Mouse (Mus musculus) CD4-positive helper T cell, adult 2 months (primary cell): ENCODE data around the gene Pogz.
A peak's percentile ranks its signal among the peaks of the same experiment; 100 is the strongest.
"Not testable (repeated sequence)": the region's sequence is repeated elsewhere in the genome, so short reads cannot be mapped to it uniquely, and the experiment has no call there.

Experiments
- DNase-seq: peaks from one replicate; pipeline ENCODE4 v3.0.0-alpha.2; 2012; ENCODE audit warnings: low read depth, missing footprints, low spot score

The Pogz gene

DNA sequence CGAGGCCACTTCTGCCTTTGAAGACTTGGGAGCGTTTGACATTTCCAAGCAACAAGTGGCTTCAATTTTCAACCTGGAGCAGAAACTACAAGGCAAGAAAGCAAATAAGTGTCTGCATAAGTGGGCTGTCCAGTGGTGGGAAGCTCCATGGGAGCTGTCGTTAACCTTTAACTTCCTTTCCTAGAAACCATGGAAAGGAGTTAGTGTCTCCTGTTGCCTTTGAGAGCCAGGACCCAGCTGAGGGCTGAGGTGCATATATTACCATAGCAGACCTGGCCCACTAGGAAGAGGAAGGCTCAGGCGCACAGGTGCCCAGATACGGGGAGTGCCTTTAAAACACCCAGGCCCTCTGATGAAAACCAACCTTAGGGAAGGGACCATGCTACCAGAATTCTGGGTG lies 4.7 kb upstream of the Pogz start:
- no peak for DNase-seq

DNA sequence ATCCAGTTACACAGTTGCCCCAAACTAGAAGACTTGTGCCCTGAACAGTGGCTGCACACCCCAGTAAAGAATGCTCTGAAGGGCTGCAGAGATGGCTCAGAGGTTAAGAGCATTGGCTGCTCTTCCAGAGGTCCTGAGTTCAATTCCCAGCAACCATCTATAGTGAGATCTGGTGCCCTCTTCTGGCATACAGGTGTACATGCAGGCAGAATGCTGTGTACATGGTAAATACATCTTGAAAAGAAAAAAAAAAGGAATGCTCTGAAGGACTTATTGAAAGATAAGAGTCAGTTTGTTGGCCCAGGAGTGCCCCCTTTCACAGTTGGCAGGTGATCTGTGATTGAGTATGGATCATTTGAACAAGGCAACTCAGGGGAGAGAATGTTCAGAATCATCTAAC lies 4.0 kb upstream of the Pogz start:
- DNase-seq, result no peak

DNA sequence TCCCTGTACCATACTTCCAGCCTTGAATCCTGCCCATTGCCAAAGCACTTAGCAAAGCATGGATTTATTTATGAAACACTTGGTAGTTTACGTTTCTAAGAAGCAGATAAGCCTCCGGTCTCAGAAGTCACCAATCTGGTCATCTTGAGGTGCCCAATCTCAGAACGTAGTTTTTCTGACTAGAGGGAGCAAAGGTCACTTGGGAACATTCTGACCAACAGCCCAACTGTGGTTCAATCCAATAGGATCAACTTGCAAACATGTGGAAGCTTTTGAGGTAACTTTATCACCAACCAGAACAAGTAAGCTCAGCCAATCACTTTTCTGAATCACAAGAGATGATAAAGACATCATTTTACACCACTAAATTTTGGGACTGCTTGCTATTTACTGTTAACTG lies 2.0 kb upstream of the Pogz start:
- no peak for DNase-seq

DNA sequence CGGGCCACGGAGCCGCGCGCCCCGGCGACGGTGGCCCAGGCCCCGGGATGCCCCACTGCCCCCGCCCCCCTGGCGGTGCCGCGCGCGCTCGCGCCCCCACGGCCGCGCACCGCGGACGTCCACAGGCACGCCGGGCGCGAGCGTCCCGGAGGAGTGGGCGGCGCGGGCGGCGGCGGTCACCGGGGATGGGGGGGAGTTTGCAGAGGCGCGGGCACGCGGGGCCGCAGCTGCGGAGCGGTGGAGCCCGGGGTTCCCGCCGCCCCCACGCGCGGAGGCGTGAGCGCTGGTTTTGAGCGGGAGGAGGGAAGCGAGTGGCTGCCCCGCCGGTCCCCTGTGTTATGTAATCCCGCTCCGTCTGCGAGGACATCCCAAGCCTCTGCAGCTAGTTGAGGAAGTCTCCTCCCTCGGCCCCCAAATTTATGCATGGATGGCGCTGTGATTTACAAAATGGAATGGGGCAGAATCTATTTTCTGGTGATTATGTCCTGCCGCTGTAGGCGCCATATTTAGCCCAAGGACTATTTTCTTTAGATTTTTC lies 661 bp downstream of the Pogz start:
- DNase-seq, result peak; percentile 89

DNA sequence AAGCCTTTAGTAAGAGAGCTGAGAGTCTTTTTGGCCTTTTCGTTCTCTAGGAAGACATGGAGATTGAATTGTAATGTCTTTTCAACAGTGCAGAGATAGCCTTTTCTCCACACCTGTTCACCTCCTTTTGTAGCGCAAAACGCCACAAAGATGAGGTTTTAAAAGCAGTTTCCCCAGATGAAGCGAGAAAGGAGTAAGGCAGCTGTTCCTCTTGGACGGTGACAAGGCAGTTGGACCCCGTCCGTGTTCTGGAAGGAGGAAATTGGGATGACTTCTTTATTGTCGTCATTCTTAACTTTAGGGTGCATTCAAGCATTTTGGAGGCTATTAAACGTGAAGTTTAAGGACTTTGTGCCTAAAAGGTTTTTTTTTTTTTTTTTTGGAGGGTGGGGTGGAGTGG lies 1.3 kb downstream of the Pogz start:
- no peak for DNase-seq

DNA sequence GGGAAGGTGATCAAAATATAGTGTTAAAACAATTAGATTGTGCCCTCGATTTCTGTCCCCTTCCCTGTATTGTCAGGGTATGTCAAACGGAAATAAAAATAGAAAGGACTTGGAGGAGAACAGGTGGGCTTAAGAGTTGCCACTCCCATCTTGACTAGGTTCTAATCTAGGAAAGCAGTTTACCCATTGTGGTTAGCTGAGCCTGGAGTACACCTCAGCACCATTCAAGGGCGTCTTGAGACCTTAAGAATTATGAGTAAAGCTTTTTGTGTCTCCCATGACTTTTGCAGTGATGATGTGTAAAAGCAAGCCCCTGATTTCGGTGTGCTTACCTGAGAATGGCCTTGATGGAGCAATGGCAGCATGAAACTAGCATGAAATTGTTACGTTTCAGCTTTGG lies 1.7 kb downstream of the Pogz start:
- DNase-seq, result no peak

DNA sequence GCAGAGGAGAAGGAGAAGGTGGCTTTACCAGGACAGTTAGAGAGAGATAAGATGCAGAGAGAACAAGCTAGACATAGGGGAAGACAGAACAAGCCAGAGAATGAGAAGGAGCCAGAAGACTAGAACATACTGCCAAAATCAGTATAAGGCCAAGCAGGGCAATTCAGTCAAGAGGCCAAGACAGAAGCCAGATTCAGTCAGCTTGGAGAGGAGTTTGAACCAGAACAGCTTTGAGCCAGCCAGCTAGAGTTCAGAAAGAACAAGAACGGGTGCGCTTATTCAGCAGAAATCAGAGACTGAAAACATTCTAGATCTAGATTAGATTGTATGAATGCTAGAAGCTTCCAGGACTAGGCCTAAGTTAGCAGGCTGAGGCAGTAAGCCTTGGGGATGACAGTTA lies 10.0 kb downstream of the Pogz start:
- no peak for DNase-seq

DNA sequence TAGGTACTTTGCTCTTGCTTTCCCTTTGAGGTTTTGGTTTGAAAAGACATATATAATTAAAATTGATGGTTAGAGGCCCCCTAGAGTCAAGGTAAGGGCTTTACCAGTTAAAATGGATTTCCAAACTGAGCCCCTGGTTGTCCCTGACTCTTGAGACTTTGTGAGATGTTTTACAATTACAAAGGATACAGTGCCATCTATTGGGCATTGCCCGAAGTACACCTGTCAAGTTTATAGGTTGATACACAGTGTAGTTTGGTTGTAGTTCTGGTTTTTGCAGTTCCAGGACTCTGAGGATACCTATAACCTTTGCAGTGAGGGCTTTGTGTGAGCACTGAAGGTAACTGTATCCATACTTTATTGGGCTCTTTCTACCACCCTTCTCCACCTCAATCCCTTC lies 12.0 kb downstream of the Pogz start:
- DNase-seq, result peak; percentile 74

DNA sequence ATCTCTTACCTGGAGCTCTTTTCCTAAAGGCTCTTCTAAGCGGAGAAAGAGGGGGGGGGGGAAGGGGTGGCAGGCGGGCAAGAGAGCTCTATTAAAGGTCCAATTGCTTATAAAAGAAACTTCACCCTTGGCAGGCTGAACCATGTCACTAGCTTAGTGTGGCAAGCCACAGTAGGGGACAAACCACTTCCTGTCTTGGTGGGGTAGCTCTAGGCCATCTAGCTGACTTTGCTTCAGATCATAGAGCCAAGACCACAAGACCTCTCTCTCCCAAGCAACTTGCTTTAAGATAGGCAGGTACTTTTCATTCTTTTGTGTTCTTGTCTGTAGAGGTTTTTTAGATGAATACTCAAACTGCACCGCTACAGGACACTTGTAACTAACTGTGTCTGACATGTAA lies 14.4 kb downstream of the Pogz start:
- DNase-seq, result peak; percentile 67

DNA sequence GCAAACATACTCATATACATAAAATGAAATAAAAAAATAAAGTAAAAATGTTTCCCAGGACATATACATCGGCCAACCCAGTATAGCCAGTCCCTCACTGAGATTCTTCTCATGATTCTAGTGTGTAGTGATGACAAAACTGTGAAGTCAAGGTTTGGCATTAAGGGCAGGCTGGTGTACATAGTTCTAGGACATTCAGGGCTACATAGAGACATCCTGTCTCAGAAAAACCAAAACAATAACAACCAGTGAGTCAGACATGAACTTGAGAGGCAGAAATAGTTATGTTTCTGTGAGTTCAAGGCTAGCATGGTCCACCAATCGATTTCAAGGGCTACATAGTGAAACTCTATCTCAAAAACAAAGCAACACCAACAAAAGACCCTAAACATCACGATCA lies 14.8 kb downstream of the Pogz start:
- DNase-seq, result no peak

DNA sequence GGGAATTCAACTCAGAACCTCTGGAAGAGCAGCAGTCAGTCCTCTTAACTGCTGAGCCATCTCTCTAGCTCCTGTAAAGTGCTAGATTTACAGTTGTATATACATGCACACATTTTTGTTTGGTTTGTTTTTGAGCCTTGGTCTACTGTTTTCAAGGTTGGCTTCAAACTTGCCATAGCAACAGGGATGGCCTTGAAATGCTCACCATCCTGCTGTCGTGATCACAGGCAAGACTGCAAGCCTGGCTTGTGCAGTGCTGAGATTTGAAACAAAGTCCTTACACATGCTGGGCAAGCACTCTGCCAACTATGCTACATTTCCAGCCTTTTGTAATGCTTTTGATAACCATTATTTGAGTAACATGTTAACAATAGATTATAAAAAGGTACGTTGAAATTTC lies 22.1 kb downstream of the Pogz start:
- DNase-seq, result no peak

DNA sequence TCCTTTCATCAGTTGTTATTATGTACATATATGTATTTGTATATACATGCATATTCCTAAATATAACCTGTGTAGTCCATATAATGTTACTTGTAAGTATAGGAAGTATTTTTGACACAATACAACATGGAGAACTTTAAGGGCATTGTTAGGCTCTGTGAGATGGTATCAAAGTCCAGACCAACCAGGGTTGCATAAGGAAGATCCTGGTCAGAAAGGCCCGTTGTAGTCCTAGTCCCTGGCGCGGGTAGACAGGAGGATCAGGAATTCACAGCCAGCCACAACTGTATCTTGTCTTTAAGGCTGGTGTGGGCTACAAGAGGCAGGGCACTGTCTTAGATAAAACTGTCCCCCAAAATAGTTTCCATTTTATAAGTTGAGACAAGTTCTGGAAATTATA lies 31.6 kb downstream of the Pogz start:
- no peak for DNase-seq

DNA sequence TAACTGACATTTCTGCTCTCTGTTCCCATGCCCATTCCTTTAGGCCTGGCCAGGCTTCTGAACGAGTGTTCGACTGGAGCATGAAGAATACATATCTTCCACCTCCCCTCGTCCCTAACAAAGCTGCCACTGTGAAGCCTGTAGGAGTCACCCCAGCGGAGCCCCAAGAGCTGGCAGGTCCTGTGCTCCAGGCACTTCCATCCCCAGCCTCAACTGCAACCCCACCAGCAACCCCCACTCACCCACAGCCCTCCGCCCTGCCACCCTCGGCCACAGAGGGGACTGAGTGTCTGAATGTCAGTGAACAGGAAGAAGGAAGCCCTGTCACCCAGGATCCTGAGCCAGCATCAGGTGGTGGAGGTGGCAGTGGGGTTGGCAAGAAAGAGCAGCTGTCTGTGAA lies 41.3 kb downstream of the Pogz start:
- DNase-seq, result no peak

DNA sequence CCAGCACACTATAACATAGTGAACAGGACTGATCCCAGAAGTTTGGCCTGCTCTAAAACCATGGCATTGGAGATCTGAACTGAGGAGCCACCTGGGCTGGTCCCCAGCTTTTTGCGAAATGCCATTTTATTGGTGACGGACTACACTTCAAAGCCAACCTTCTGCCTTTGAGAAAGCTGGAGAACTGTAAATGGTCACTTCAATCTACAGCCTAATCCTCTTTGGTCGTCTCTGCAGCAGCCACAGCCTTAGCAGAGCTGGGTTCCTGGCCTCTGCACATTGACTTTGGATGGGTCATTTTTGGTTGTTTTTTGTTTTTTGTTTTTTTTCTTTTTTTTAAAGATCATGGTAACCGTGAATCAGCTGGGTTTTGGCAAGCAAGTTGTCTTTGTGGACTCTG lies 44.5 kb downstream of the Pogz start:
- DNase-seq, result no peak

DNA sequence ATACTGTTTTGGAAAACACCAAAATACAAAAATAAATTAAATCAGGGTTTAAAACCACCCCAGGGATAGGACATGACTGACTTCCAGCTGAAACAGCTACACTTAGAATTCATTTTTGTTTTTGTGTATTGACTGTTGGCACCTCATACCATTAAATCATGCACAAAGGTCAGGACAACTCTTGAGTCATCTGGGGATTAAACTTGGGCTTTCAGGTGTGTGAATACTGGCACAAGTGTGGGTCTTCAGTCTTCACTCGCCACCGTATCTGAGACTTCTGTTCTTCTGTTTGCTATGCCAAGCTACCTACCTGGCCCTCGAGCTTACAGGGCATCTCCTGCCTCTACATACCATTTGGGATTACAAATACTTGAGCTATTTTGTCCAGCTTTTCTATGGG lies 45.2 kb downstream of the Pogz start:
- no peak for DNase-seq

DNA sequence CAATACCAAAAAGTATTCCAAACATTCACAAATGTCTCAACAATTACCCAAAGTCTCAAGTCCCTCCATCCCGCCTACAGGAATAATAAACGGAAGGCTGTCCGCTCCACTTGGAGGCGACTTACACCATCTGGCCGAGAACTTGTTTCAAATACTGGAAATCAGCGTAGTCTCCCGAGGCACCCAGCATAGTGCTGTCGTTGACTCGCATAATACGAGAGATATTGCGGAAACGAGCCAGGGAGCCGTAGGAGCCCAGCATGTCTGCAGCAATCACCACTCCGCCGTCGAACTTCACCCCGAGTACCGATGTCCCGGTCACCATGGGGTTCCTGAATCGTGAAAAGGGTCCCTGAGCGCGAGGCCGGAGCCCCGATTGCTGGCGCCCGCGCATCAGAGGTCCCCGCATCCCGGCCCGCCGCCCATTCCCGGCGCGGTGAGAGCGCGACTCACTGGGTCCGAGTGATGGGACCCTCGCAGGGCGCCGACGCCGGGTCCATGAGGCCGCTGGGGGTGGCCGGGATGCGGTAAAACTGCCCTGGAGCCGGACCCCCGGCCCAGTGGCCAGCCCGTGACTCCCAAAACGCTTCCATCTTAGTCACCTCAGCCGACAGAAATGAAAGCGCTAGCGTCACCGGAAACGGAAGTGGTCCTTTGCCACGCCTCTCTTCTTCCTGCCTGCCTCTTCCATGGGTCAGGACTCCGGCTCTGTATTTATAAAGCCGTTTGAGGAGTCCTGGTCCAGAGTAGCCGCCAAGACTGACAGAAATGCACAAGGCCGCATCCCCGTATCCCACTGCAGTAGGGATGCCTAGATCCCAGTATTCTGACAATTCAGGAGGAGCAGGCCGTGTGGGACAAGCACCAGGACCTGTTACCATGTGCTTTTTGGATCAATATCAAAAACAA lies 49.2 kb downstream of the Pogz start, which contains the start of gene Psmb4:
Psmb4 (minus strand) TSS at position 646 of the 909 bp plus-strand sequence.
- peak; percentile 90 for DNase-seq

DNA sequence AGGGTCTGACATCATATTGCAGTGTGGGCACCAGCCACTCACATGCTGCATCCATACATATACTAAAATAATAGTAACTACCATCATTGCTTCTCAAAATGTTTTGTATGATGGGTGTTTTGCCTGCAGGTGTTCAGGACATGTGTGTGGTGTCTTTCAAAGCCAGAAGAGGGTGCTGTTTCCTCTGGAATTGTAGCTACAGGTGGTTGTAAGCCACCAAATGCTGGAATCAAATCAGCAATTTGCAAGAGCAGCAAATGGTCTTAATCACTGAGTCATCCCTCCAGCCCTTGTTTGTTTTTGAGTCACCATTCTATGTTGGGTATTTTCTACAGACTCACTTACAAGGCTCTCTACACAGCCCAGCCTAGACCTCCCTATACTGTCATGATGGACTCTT lies 51.2 kb downstream of the Pogz start:
- peak; percentile 31 for DNase-seq

DNA sequence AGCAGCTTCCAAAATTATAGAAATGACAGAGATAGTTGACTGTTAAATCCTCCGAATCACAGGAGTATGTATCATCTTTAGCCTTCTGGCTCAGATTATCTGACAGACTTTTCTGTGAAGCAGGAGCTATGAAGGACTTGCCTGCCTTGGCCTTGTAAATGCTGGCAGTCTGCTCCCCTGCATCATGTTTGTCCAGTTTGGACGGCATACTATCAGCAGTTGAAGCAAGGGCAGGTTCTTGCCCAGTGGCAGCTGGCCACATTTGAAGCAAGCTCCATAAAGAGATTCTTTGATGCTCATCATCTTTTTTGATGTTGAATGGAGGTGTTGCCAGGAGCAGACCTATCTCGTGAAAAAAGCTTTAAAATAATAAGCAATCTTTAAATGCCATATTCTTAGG lies 56.7 kb downstream of the Pogz start:
- no peak for DNase-seq

DNA sequence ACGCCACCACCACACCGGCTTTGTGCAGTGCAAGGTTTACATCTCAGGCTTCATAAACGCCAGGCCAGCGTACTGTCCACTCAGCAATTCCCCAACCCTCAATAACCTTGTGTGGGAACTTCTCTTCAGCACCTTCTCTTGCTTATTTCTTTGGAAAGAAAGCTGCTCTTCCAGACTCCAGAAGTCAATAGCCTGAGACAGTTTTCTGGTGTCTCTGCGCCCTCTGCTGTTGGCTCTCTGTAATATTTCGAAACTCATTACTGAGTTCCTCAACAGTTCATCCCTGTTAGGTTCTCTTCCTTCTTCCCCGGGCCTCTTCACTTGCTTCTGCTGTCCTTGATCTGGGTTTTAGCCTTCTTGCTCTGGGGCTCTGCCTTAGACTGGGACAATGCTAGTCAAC lies 65.4 kb downstream of the Pogz start:
- peak; percentile 38 for DNase-seq

DNA sequence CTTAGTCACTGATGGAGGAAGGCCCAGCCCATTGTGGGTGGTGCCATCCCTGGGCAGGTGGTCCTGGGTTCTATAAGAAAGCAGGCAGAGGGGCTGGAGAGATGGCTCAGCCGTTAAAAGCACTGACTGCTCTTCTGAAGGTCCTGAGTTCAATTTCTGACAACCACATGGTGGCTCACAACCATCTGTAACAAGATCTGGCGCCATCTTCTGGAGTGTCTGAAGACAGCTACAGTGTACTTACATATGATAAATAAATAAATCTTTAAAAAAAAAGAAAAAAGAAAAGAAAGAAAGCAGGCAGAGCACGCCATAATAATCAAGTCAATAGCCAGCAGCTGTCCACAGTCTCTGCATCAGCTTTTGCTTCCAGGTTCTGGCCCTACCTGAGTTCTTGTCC lies 67.4 kb downstream of the Pogz start:
- not testable (repeated sequence) for DNase-seq

DNA sequence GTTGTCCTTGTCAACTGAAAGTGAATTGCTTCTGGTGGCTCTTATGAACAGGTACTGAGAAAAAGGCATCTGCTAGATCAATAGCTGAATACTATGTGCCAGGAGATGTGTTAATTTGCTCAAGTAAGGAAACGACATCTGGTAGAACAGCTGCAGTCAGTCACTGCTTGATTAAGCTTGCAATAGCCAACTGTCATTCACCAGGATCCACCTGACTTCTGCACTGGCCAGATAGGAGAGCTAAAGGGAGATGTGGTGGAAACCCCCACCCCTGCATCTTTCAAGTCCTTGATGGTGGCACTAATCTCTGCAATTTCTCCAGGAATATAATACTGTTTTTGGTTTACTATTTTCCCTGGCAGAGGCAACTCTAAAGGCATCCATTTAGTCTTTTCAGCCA lies 69.1 kb downstream of the Pogz start:
- no peak for DNase-seq

DNA sequence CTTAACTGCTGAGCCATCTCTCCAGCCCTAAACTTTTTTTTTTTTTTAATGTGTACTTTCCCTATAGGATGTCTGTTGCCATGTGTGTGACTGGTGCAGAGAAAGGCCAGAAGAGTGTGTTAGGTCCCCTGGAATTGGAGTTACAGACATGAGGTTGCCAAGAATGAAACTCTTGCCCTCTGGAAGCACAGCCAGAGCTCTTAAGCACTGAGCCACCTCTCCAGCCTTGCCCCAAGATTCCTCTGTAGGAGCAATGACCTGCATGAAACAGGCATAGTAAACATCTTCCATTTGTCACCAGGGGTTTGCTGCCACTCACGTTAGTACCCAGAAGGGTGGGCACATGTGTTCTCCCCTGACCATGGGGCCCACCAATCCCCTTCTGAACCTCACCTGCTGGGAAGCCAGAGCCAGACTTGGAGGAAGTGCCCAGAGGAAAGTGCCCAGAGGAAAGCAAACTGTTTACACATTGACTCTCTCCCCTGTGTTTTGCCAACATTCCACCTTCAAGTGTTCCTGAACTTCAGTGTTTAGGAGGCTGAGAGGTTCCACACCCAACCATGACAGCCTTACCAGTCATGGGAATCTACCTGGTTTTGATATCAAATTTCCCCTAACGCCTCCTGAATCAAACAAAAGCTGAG lies 73.8 kb downstream of the Pogz start:
- no peak for DNase-seq

DNA sequence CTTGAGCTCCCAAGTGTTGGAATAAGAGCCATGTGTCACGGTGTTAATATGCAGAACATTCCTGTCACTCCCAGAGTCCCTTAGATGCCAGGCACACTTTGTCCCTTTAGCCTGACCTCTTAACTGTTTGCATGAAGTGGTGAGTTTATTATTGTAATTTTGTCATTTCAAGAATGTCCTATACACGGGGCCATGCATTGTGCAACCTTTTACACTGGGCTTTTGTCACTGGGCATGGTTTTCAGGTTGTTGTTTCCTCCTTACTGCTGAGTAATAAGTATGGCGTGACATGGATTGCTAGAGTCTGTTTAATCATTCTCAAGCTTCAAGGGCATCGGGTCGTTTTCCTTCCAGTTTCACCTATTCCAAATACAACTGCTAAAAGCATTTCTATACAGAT lies 76.4 kb downstream of the Pogz start:
- no peak for DNase-seq
